Mouse (Mus musculus) left cerebral cortex, adult 2 months (tissue): ENCODE results near the gene Slc51b. TPM values are rescaled to one million over a fixed set of nuclear protein-coding genes. Genes with fewer than 3 reads are reported as not detected.

ENCODE experiments used
- DNase-seq, 2 experiments: peaks; one replicate each; pipeline ENCODE4 v3.0.0; 2021 to 2022; ENCODE audit warnings: low spot score in 2 of 2, mixed read lengths in 1 of 2; ENCODE audit errors: extremely low spot score in 1 of 2
- H3K27ac ChIP-seq: fragments of 200-600 bp; 2 replicates; pipeline ENCODE4 v1.8.1; 2022
- H3K4me3 ChIP-seq: fragments of 200-600 bp; 2 replicates; pipeline ENCODE4 v1.8.1; 2022
- CTCF ChIP-seq: fragments of 200-600 bp; IDR thresholded peaks from 2 replicates; pipeline ENCODE4 v1.8.1; 2022; ENCODE audit warnings: antibody characterized with exemption, mild to moderate bottlenecking, moderate library complexity
- intact Hi-C: fragments of 180-260 bp; cut with DNase I; formaldehyde crosslinking; loops from one replicate; pipeline ENCODE4 v1.15.1; 2025
- total RNA-seq, 2 experiments: library from RNA; stranded (reverse); gene quantifications; 2 replicates each; pipeline ENCODE4 v1.2.3; 2021

The Slc51b gene
- total RNA-seq, 2 experiments from 2014 or later, result not detected

DNA sequence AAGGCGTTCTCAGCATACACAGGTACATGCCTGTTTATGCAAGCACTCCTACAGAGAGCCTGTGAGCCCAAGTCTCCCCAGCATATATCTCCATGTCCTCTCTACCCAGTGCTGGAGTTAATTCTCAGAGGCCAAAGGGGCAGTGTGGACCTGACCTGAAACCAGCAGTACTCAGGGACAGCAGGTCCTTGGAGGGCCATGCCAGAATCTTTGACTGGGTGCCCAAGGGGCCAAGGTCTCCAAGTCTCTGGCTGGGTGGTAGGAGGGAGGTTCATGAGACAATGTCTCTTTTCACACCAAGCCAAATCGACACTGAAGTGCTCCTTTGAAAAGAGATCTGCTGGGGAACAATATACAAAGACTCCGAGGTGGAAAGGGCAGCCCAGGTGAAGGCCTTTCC, 14.9 kb downstream of the Slc51b start:
- intact Hi-C loops, result no loop called here
- TF ChIP-seq CTCF, result no peak
- Histone ChIP-seq H3K27ac (no peak overlapping the region), H3K4me3 (no peak overlapping the region)
- DNase-seq, result no peak

DNA sequence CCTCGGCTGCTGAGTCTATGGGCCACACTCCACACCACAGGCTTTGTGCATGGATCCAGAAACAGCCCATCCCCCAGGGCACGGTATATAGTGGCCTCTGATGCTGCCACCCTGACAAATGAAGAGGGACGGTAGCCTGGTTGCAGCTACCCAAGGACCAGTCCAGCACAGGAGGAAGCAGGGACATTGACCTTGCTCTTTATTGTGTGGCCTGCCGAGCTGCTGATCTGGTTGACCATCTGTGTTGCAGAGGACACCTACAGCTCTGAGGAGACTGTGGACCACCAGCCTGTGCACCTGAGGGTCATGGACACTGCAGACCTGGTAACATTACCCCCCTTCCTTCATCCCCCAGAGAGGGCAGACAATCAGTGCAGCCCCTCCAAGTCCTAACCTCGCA, 15.4 kb downstream of the Slc51b start:
- H3K4me3 ChIP-seq, result no peak overlapping the region
- no peak for DNase-seq
- H3K27ac ChIP-seq, result no peak overlapping the region
- TF ChIP-seq CTCF, result no peak
- intact Hi-C loops, result no loop called here

DNA sequence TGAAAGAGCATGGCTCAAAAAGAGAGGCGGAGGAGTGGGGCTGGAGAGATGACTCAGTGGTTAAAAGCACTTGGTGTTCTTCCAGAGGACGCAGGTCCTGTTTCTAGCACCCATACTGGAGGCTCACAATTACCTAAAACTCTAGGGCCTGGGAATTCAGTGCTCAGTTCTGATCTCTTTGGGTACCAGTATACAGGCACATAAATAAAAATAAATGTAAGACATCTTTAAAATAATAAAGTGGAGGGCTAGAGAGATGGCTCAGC, 17.6 kb downstream of the Slc51b start:
- TF ChIP-seq CTCF, result no peak
- no peak overlapping the region for H3K27ac ChIP-seq
- no peak overlapping the region for H3K4me3 ChIP-seq
- intact Hi-C loops, result no loop called here
- DNase-seq, result no peak

DNA sequence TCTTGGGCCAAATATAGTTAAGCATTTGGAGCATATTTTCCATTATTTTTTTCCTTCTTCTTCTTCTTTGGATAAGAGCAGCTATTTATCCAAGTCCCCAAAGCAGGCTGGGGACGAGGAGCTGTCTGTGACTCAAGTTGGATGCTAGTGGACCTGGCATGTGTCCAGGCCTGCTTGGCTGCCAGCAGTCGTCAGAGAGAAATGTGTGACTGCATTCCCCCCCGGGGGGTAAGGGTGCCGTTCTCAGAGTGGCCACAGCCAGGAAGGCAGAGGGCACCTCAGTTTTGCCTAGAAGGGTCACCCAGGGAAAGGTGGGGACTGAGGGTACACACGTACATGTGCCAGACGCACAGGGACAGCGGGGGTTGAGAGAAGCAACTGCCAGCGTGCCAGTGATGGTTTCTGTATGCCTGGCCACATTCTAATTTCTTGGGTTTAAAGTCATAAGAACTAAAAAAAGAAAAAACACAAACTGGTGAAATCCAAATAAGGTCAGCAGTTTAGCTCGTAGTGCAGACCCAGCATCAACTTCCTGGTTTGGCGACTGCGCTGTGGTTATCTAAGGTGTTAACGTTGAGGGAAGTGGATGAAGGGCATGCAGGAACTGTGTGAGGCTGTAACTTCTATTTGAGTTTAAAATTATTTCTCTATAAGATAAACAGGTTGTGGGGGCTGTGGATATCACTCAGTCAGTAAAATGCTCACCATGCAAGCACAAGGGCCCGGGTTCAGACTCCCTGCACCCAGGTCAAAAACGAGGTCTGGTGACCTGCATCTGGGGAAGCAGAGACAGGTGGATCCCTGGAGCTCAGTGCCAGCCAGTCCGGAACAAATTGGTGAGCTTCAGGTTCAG, 18.2 kb downstream of the Slc51b start:
- intact Hi-C loops, result no loop called here
- DNase-seq, result peak; percentile 64 to 65
- H3K4me3 ChIP-seq, result no peak overlapping the region
- peak overlapping the region; percentile 51; the same call in 1 of the 2 replicates for H3K27ac ChIP-seq
- no peak; the same call in 1 of the 2 replicates for TF ChIP-seq CTCF

DNA sequence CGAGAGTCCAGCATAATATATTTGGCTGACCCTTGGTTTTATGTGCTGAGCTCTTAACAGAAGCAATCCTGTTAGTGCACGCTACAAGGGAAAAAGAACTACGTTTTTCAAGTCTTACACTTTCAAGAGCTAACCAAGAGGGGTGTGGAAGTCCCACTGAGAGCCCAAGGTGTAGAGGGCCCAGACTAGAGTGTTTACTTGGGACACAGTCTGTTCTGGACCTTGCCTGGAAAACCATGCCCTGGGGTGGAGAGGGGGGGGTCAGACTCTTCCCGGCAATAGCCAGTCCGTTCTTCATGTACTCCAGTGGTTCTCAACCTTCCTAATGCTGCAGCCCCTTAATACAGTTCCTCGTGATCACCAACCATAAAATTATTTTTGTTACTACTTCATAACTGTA, 22.8 kb downstream of the Slc51b start:
- DNase-seq, result no peak
- no peak overlapping the region for H3K27ac ChIP-seq
- no peak overlapping the region for H3K4me3 ChIP-seq
- no peak for TF ChIP-seq CTCF
- intact Hi-C loops, result no loop called here

DNA sequence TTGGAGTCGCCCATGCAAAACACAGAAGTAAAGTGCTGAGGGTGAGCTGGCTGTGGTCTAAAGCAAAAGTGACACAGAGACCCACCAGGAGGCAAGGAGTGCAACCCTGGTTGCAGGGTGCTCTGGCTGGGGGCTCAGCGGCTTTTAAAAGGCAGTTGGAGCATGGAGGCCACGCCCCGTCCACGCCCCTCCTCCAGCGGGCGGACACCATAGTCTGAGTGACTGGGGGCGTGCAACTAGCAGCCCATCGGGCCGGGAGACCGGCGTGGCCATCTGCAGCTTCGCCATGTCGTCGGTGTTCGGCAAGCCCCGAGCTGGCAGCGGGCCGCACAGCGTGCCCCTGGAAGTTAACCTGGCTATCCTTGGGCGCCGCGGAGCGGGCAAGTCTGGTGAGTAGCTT, 24.5 kb downstream of the Slc51b start, which contains the start of gene Rasl12:
Gene Rasl12, plus strand, starts transcription at position 228 of the 400 bp plus-strand sequence.
- intact Hi-C loops, result no loop called here
- no peak for TF ChIP-seq CTCF
- Histone ChIP-seq H3K4me3 (peak within 1 kb of the TSS; percentile 43), H3K27ac (peak within 1 kb of the TSS; percentile 8)
- peak; percentile 26 to 39 for DNase-seq

DNA sequence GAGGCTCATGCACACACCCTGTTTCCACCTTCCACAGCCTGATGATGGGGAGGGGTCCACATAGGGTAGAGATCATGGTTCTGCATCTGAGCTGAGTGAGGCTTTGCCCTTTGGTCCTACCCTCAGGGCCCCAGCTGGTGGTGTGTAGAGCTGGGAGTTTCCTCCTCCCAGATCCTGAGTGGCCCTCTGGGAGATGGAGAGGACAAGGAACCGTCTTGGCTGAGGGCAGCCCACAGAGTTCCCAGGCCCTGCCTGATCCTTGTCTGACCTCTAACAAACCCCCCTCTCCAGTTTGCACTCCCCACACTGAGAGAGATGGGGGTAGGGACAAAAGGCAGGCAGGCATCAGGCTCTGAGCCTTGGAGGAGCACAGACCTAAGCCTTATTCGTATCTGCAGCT, 28.4 kb downstream of the Slc51b start:
- TF ChIP-seq CTCF, result no peak
- intact Hi-C loops, result no loop called here
- no peak for DNase-seq
- Histone ChIP-seq H3K27ac (no peak overlapping the region), H3K4me3 (no peak overlapping the region)

DNA sequence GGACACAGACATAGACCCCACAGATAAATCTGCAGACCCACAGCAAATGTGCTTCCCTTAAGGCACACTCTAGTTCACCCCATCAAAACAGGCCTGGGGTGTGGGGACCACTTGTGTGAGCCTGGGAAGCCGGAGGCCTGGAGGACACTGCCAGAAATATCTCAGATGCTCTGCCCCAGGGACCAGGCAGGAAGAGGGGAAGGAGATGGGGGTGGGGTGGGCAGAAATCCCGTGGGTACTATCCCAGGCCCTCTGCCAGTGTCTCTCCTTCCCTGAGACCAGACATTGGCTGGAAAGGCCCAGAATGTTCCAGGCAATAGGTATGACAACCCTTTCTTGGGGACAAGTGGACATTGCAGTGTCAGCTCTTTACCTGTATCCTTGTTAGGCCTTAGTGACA, 29.1 kb downstream of the Slc51b start:
- no peak for DNase-seq
- intact Hi-C loops, result loop anchor here (1.0 kb wide), 1 partner anchor 39 kb away; no protein-coding TSS in a partner anchor
- no peak overlapping the region for H3K27ac ChIP-seq
- TF ChIP-seq CTCF, result no peak
- no peak overlapping the region for H3K4me3 ChIP-seq

DNA sequence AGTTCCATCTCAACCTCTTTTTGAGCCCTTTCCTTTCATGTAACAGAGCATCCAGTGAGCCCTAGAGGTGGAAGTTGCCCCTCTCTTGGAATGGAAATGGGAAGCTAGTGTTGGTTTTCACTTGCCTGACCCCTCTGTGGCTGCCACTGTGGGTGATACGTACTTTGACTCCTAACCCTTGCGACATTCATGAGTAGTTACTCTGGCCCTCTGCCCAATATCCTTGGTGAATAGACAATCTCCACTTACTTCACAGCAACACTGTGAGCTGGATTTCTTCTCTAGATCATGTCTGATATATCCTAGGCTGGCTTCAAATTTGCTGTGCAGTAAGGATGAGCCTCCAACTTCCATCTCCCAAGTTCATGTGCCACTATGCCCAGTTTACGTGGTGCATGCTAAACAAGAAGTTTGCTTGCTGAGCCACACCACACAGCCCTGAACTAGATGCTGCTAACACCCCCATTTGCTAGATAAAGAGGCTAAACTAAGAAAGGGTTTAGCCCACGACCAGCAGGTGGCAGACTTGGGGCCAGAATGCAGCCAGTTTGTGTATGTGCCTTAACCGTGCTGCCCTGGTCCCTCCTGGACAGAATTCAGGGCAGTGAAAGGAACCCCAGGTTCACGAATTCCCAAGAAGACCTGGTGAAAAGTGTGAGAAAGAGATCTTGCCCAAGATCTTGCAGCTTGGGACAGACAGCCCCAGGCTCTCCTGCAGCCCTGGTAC, 30.0 kb downstream of the Slc51b start:
- Histone ChIP-seq H3K4me3 (no peak overlapping the region), H3K27ac (no peak overlapping the region)
- peak; percentile 77 for TF ChIP-seq CTCF
- DNase-seq, result peak; percentile 44 to 63
- intact Hi-C loops, result loop anchor here (1.0 kb wide), 1 partner anchor 40 kb away; no protein-coding TSS in a partner anchor

DNA sequence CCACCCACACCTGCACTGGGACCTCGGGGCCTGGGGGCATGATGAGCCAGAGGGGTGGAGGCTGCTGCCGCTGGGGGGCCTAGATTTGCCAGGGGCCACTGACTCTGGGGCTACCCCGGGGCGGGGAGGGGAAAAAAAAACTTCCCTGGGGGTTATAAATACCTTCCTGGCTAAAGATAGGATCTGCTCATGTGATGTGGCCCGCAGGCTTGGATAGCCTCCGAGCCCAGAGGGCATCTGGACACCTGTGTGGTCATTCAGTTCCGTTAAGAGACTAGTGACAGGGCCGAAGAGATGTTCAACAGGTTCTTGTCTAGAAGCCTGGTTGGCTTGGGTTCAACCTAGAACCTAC, 31.2 kb downstream of the Slc51b start, which contains the start of gene Kbtbd13:
Gene Kbtbd13, minus strand, starts transcription at position 40 of the 352 bp plus-strand sequence.
- H3K27ac ChIP-seq, result no peak within 1 kb of the TSS
- TF ChIP-seq CTCF, result no peak
- H3K4me3 ChIP-seq, result peak within 1 kb of the TSS; percentile 17
- intact Hi-C loops, result no loop called here
- no peak for DNase-seq

DNA sequence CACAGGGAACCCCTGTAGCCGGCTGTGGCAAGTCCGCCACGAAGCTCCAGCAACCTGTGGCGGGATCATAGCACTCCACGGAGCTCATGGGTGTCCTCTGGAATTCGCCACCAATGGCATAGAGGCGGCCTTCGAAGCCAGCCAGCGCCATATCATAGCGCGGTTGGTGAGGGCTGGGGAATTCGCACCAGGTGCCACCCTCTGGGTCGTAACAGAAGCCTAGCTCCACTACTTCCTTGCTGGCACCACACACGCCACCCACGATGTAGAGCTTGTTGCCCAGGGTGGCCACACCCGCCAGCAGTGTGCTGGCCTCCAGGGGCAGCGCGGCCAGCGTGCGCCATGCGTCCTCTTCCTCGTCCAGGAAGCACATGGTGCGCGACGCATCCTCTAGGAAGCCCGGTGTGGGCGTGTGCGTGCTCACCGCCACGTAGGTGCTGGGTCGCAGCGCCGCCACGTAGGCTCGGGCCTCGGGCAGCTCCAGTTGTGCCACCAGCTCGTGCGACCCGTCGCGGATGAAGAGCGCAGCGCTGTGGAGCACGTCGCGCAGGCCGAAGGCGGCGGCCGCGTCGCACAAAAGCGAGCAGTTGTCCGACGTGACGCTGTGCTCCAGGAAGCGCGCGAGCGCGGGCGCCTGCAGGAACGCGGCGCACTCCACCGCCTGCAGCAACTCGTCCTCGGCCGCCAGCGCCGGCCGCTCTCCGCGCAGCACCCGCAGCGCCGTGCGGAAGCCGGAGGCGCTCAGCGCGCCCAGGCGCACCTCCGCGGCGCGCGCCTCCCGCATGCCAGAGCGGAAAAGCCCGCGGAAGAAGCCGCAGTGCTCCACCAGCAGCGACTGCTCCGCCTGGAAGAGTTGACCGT, 31.8 kb downstream of the Slc51b start:
- H3K4me3 ChIP-seq, result peak overlapping the region; percentile 17
- intact Hi-C loops, result no loop called here
- DNase-seq, result no peak
- H3K27ac ChIP-seq, result no peak overlapping the region
- TF ChIP-seq CTCF, result no peak
